9 mouse cellular contexts compared by ENCODE assay signal in genomic region chr13:52977221-52977609, GRCm38 (mm10). TPM values are rescaled to one million over a fixed set of nuclear protein-coding genes. Genes with fewer than 3 reads are reported as not detected.
DNase-seq lines count a peak whose midpoint lies in the region; ATAC-seq and TF ChIP-seq lines count a peak whose summit lies in the region.
"Had no signal": no experiment of that assay in that cellular context is flagged by ENCODE, and none has a peak within 500 bp of the region (broad histone marks: within the 10 kb centered on the region; RNA-seq: fewer than 3 reads in every experiment).

No protein-coding gene starts in this region.

- peak overlapping the region; percentile 99 for H3K4me2 ChIP-seq in heart, embryonic 14.5 days (ENCODE audit: low read length)
- H3K4me2 ChIP-seq in forebrain, embryonic 15.5 days (replicated peaks) = peak overlapping the region; percentile 96
- peak overlapping the region; percentile 99 for H3K4me2 ChIP-seq in limb, embryonic 13.5 days (replicated peaks)

- H3K4me1 ChIP-seq in heart, embryonic 14.5 days (ENCODE audit: control insufficient read depth in 2 of 2, insufficient read depth in 2 of 2, low read length in 2 of 2) = peaks cover 22 to 54% of the 10 kb centered on the region in 2 experiments
- no peaks in the 10 kb centered on the region; a peak in 1 of 4 replicates for H3K4me1 ChIP-seq in MEL (ENCODE audit: control insufficient read depth in 1 of 2, insufficient read depth in 2 of 2, low read length in 2 of 2)
- H3K4me1 ChIP-seq in forebrain, embryonic 15.5 days = peaks cover 38% of the 10 kb centered on the region
- H3K4me1 ChIP-seq in limb, embryonic 13.5 days = peaks cover 51% of the 10 kb centered on the region
- peaks cover 22% of the 10 kb centered on the region for H3K4me1 ChIP-seq in thymus, adult 2 months (replicated peaks; ENCODE audit: control insufficient read depth, insufficient read depth, low read length)

- H3K4me3 ChIP-seq in heart, embryonic 14.5 days (ENCODE audit: control insufficient read depth in 1 of 2, insufficient read depth in 1 of 2, low read depth in 1 of 2, low read length in 2 of 2) = peak overlapping the region; percentile 2 to 98; a peak in 2 of 4 replicates
- no peak overlapping the region for H3K4me3 ChIP-seq in MEL (ENCODE audit: control insufficient read depth in 1 of 2, insufficient read depth in 1 of 2, low read depth in 2 of 2, low read length in 2 of 2)
- peak overlapping the region; percentile 97 for H3K4me3 ChIP-seq in forebrain, embryonic 15.5 days
- H3K4me3 ChIP-seq in limb, embryonic 13.5 days = peak overlapping the region; percentile 5; the same call in 1 of the 2 replicates
- H3K4me3 ChIP-seq in thymus, adult 2 months (ENCODE audit: control insufficient read depth, insufficient read depth, low read length) = no peak overlapping the region

- H3K27me3 ChIP-seq in heart, embryonic 14.5 days (ENCODE audit: control insufficient read depth, insufficient read depth, low read length) = no peaks in the 10 kb centered on the region
- H3K27me3 ChIP-seq in MEL (ENCODE audit: control insufficient read depth in 1 of 2, insufficient read depth in 2 of 2, low read length in 2 of 2) = no peaks in the 10 kb centered on the region
- no peaks in the 10 kb centered on the region for H3K27me3 ChIP-seq in forebrain, embryonic 15.5 days
- peaks cover 7% of the 10 kb centered on the region for H3K27me3 ChIP-seq in limb, embryonic 13.5 days
- peaks cover 15% of the 10 kb centered on the region for H3K27me3 ChIP-seq in thymus, adult 2 months (ENCODE audit: control insufficient read depth, insufficient read depth, low read length)

- DNase-seq in heart, postnatal 4 days = no peak
- no peak for DNase-seq in MEL (ENCODE audit: low read depth, low spot score)
- no peak for DNase-seq in right cerebral cortex, adult 18-20 months
- DNase-seq in thymus, adult 2 months = no peak
- DNase-seq in right cerebral cortex, postnatal 14 days = no peak
- DNase-seq: cerebellum, adult 8-10 months had no signal

- no peak for TF ChIP-seq EP300 in MEL (IDR thresholded peaks at IDR 0.05; ENCODE audit: low read depth in 1 of 2, low read length in 2 of 2)

- 49% methylated on average over 9 of the region's 9 CpGs for WGBS in heart, embryonic 14.5 days
- 68% methylated on average over 9 of the region's 9 CpGs for WGBS in forebrain, embryonic 15.5 days
- 53% methylated on average over 9 of the region's 9 CpGs for WGBS in limb, embryonic 13.5 days
- 97% methylated on average over 9 of the region's 9 CpGs for WGBS in thymus, adult 2 months

- TF ChIP-seq RAD21 in MEL (IDR thresholded peaks at IDR 0.05; ENCODE audit: low read depth, low read length) = no peak

- ATAC-seq in heart, embryonic 14.5 days (ENCODE audit: insufficient number of reproducible peaks, insufficient read depth, low FRiP score, low read depth) = no peak
- ATAC-seq in forebrain, embryonic 15.5 days (replicated peaks) = no peak
- no peak for ATAC-seq in limb, embryonic 13.5 days (ENCODE audit: low FRiP score, low read depth)

- peak overlapping the region; percentile 23 to 98 for H3K27ac ChIP-seq in heart, embryonic 14.5 days (replicated peaks in 1 of 2; ENCODE audit: control insufficient read depth in 1 of 2, insufficient read depth in 1 of 2, low read depth in 2 of 2, low read length in 2 of 2)
- H3K27ac ChIP-seq in MEL (ENCODE audit: control insufficient read depth, low read depth, low read length) = peak overlapping the region; percentile 50; the same call in 1 of the 2 replicates
- H3K27ac ChIP-seq in forebrain, embryonic 15.5 days (replicated peaks) = peak overlapping the region; percentile 93; the same call in 1 of the 2 replicates
- no peak overlapping the region for H3K27ac ChIP-seq in limb, embryonic 13.5 days
- H3K27ac ChIP-seq in thymus, adult 2 months (ENCODE audit: control insufficient read depth, insufficient read depth, low read length) = no peak overlapping the region

- TF ChIP-seq POLR2A in MEL (IDR thresholded peaks at IDR 0.05; ENCODE audit: control insufficient read depth in 1 of 2, insufficient read depth in 1 of 2, low read depth in 1 of 2, low read length in 2 of 2, poor library complexity in 1 of 2) = no peak
- no peak for TF ChIP-seq POLR2A in thymus, adult 2 months (IDR thresholded peaks at IDR 0.05; ENCODE audit: control insufficient read depth, extremely low read depth, insufficient read depth, low read length, poor library complexity)

- TF ChIP-seq CTCF in MEL (IDR thresholded peaks at IDR 0.05 in 2 of 3, conservative IDR thresholded peaks at IDR 0.05 in 1 of 3; ENCODE audit: control insufficient read depth in 1 of 3, insufficient read depth in 1 of 3, low read depth in 2 of 3, low read length in 3 of 3, poor library complexity in 1 of 3, severe bottlenecking in 1 of 3) = no peak
- TF ChIP-seq CTCF in thymus, adult 2 months (IDR thresholded peaks at IDR 0.05; ENCODE audit: borderline replicate concordance, control insufficient read depth, extremely low read depth, insufficient read depth, low read length, poor library complexity) = no peak

- H3K79me2 ChIP-seq in MEL (ENCODE audit: control insufficient read depth, insufficient read depth, low read length, poor library complexity) = no peaks in the 10 kb centered on the region

- no peaks in the 10 kb centered on the region for H3K36me3 ChIP-seq in heart, embryonic 14.5 days (ENCODE audit: control insufficient read depth, insufficient read depth, low read length)
- H3K36me3 ChIP-seq in MEL (ENCODE audit: control insufficient read depth in 1 of 2, insufficient read depth in 2 of 2, low read length in 2 of 2) = peaks cover 0 to 2% of the 10 kb centered on the region in 2 experiments; a peak in 1 of 4 replicates
- H3K36me3 ChIP-seq in forebrain, embryonic 15.5 days = no peaks in the 10 kb centered on the region
- H3K36me3 ChIP-seq in limb, embryonic 13.5 days = no peaks in the 10 kb centered on the region
- H3K36me3 ChIP-seq in thymus, adult 2 months (ENCODE audit: control insufficient read depth, insufficient read depth, low read length) = no peaks in the 10 kb centered on the region

- no peaks in the 10 kb centered on the region for H3K9me3 ChIP-seq in heart, embryonic 14.5 days (ENCODE audit: control insufficient read depth, low read length)
- H3K9me3 ChIP-seq in MEL (replicated peaks; ENCODE audit: insufficient read depth, low read length) = no peaks in the 10 kb centered on the region
- no peaks in the 10 kb centered on the region for H3K9me3 ChIP-seq in forebrain, embryonic 15.5 days
- H3K9me3 ChIP-seq in limb, embryonic 13.5 days = no peaks in the 10 kb centered on the region

- peak overlapping the region; percentile 97 for H3K9ac ChIP-seq in heart, embryonic 14.5 days (ENCODE audit: low read length)
- H3K9ac ChIP-seq in MEL (ENCODE audit: control insufficient read depth, low read depth, low read length, poor library complexity, severe bottlenecking) = no peak overlapping the region; the same call in 1 of the 2 replicates
- H3K9ac ChIP-seq in forebrain, embryonic 15.5 days (replicated peaks) = peak overlapping the region; percentile 90; the same call in 1 of the 2 replicates
- H3K9ac ChIP-seq in limb, embryonic 13.5 days = no peak overlapping the region

TF ChIP-seq in MEL, 35 proteins besides CTCF, POLR2A, EP300 and RAD21:
- no peak for TF ChIP-seq MAZ (IDR thresholded peaks at IDR 0.05; ENCODE audit: low read depth, low read length)
- TF ChIP-seq SMC3 (IDR thresholded peaks at IDR 0.05; ENCODE audit: low read depth, low read length) = no peak
- TF ChIP-seq TBP (IDR thresholded peaks at IDR 0.05; ENCODE audit: low read depth, low read length) = no peak
- no peak for TF ChIP-seq E2F4 (IDR thresholded peaks at IDR 0.05; ENCODE audit: borderline replicate concordance, low read depth, low read length)
- TF ChIP-seq TCF12 (IDR thresholded peaks at IDR 0.05; ENCODE audit: low read depth, low read length) = no peak
- TF ChIP-seq USF2 (IDR thresholded peaks at IDR 0.05; ENCODE audit: borderline replicate concordance in 1 of 2, insufficient read depth in 1 of 2, low read depth in 1 of 2, low read length in 2 of 2) = no peak
- no peak for TF ChIP-seq RCOR1 (IDR thresholded peaks at IDR 0.05; ENCODE audit: low read depth, low read length)
- TF ChIP-seq ZKSCAN1 (IDR thresholded peaks at IDR 0.05; ENCODE audit: low read depth, low read length) = no peak
- no peak for TF ChIP-seq GABPA (IDR thresholded peaks at IDR 0.05; ENCODE audit: low read depth, low read length)
- TF ChIP-seq SIN3A (IDR thresholded peaks at IDR 0.05; ENCODE audit: low read length) = no peak
- TF ChIP-seq MYC (IDR thresholded peaks at IDR 0.05; ENCODE audit: low read depth, low read length) = no peak
- TF ChIP-seq MEF2A (IDR thresholded peaks at IDR 0.05; ENCODE audit: extremely low read depth, insufficient replicate concordance, low read depth, low read length, poor library complexity, severe bottlenecking) = no peak
- no peak for TF ChIP-seq MAX (IDR thresholded peaks at IDR 0.05; ENCODE audit: low read length)

RNA-seq across cellular contexts. Expression of gene Nfil3, which starts 3.7 kb away (rescaled TPM):
- polyA plus RNA-seq in heart, embryonic 14.5 days (2014; fragmentation: Nextera tagmentation; extraction: Ambion mirVana) = 41.0 and 41.2 TPM in 2 replicates
- 10 to 100 TPM; 24.6 to 27.7 TPM for total RNA-seq in heart, postnatal 4 days (2021)
- total RNA-seq in MEL (2012; rRNA removed) = 0.35 and 0.65 TPM in 2 replicates
- under 1 TPM in 1 of 2 experiments, not detected in 1; 0.93 TPM for polyA plus RNA-seq in MEL (2012; ENCODE audit: insufficient read depth in 1 of 2, insufficient read length in 2 of 2, low read depth in 1 of 2, low replicate concordance in 2 of 2, missing spikeins in 1 of 2)
- polyA plus RNA-seq in forebrain, embryonic 15.5 days (2015; fragmentation: Nextera tagmentation; extraction: Ambion mirVana) = 55.6 and 56.4 TPM in 2 replicates
- 23.4 and 26.9 TPM in 2 replicates for polyA plus RNA-seq in limb, embryonic 13.5 days (2015; fragmentation: Nextera tagmentation; extraction: Ambion mirVana)
- polyA plus RNA-seq in thymus, adult 2 months (2012; rRNA removed) = 2.5 and 2.9 TPM in 2 replicates

RNA-seq across cellular contexts. Expression of gene Auh, which starts 47.7 kb away (rescaled TPM):
- polyA plus RNA-seq in heart, embryonic 14.5 days (2014; fragmentation: Nextera tagmentation; extraction: Ambion mirVana) = 56.1 and 56.4 TPM in 2 replicates
- total RNA-seq in heart, postnatal 4 days (2021) = 10 to 100 TPM; 48.1 to 48.8 TPM
- total RNA-seq in MEL (2012; rRNA removed) = 14.7 TPM in 2 replicates
- 10 to 100 TPM in 1 of 2 experiments, not detected in 1; 19.5 TPM for polyA plus RNA-seq in MEL (2012; ENCODE audit: insufficient read depth in 1 of 2, insufficient read length in 2 of 2, low read depth in 1 of 2, low replicate concordance in 2 of 2, missing spikeins in 1 of 2)
- 62.8 and 63.4 TPM in 2 replicates for polyA plus RNA-seq in forebrain, embryonic 15.5 days (2015; fragmentation: Nextera tagmentation; extraction: Ambion mirVana)
- polyA plus RNA-seq in limb, embryonic 13.5 days (2015; fragmentation: Nextera tagmentation; extraction: Ambion mirVana) = 39.9 and 42.0 TPM in 2 replicates
- polyA plus RNA-seq in thymus, adult 2 months (2012; rRNA removed) = 47.8 and 48.5 TPM in 2 replicates

Comparison
In these comparisons a context has a peak if more than half of its experiments do, and no peak if none do; other contexts are left out.
1. H3K27ac ChIP-seq: peak in heart, embryonic 14.5 days (2 of 2), MEL (single experiment) and forebrain, embryonic 15.5 days (single experiment); none in limb, embryonic 13.5 days (single experiment) and thymus, adult 2 months (single experiment).
2. H3K4me3 ChIP-seq: peak in heart, embryonic 14.5 days (2 of 2), forebrain, embryonic 15.5 days (single experiment) and limb, embryonic 13.5 days (single experiment); none in MEL (0 of 2) and thymus, adult 2 months (single experiment).
3. H3K9ac ChIP-seq: peak in heart, embryonic 14.5 days (single experiment) and forebrain, embryonic 15.5 days (single experiment); none in MEL (single experiment) and limb, embryonic 13.5 days (single experiment).
4. Peak in every context shown above with its lines, with median percentiles within 50 percentile points of each other: H3K4me2 ChIP-seq.